Mouse (Mus musculus) small intestine, adult 2 months (tissue): ENCODE results near the gene Cdh13. TPM values are rescaled to one million over a fixed set of nuclear protein-coding genes. Genes with fewer than 3 reads are reported as not detected.

ENCODE experiments used
- H3K27ac ChIP-seq: fragments of 200-500 bp; 2 replicates; pipeline ENCODE4 v1.5.1; 2012; ENCODE audit warnings: low read depth, low read length, control low read depth, inconsistent platforms; ENCODE audit not compliant: insufficient read depth
- H3K27me3 ChIP-seq: fragments of 200-500 bp; 2 replicates; pipeline ENCODE4 v1.6.1; 2012; ENCODE audit warnings: mild to moderate bottlenecking, moderate library complexity, low read length, inconsistent platforms; ENCODE audit not compliant: control insufficient read depth, insufficient read depth
- H3K36me3 ChIP-seq: fragments of 200-500 bp; 2 replicates; pipeline ENCODE4 v1.6.1; 2012; ENCODE audit warnings: mild to moderate bottlenecking, low read length, control low read depth, inconsistent platforms; ENCODE audit not compliant: control insufficient read depth, insufficient read depth
- H3K4me1 ChIP-seq: fragments of 200-500 bp; 2 replicates; pipeline ENCODE4 v1.6.1; 2012; ENCODE audit warnings: low read length, inconsistent platforms, mixed read lengths; ENCODE audit not compliant: control insufficient read depth, insufficient read depth, insufficient read length
- H3K4me3 ChIP-seq: fragments of 200-500 bp; 2 replicates; pipeline ENCODE4 v1.5.1; 2012; ENCODE audit warnings: low read depth, mild to moderate bottlenecking, control low read depth, inconsistent platforms, low read length, moderate library complexity
- CTCF ChIP-seq: fragments of 200-500 bp; IDR thresholded peaks from 2 replicates; pipeline ENCODE4 v1.5.1; 2012; ENCODE audit warnings: low read depth, mild to moderate bottlenecking, control low read depth, inconsistent platforms, low read length, moderate library complexity, mixed read lengths; ENCODE audit not compliant: insufficient replicate concordance, insufficient read length; ENCODE audit errors: extremely low read depth
- POLR2A ChIP-seq: fragments of 200-500 bp; IDR thresholded peaks from 2 replicates; pipeline ENCODE4 v1.6.1; 2012; ENCODE audit warnings: low read depth, mild to moderate bottlenecking, control low read depth, inconsistent platforms, low read length, moderate library complexity
- WGBS: fragments of 180-500 bp; shearing (Covaris S2); methylation state at CpG from one replicate; pipeline ENCODE4 v1.1.7; 2018; 5-methylcytosine and 5-hydroxymethylcytosine counted together
- polyA plus RNA-seq: library from polyadenylated mRNA; depleted of rRNA; stranded (reverse); fragments of >200 nt; gene quantifications from 2 replicates; pipeline ENCODE4 v1.2.3, GENCODE M21; 2012

The Cdh13 gene
- polyA plus RNA-seq, 1 experiment = 4.6 TPM

GRCm38 (mm10) chr8:118565887-118566747 is 282.6 kb downstream of the Cdh13 start:
- H3K4me3 ChIP-seq = no peak overlapping the region
- H3K36me3 ChIP-seq = no peaks in the 10 kb centered on the region
- no peaks in the 10 kb centered on the region for H3K27me3 ChIP-seq
- WGBS = 61% methylated on average over 6 of the region's 6 CpGs
- no peaks in the 10 kb centered on the region for H3K4me1 ChIP-seq
- TF ChIP-seq CTCF (no peak), POLR2A (no peak)
- no peak overlapping the region for H3K27ac ChIP-seq

GRCm38 (mm10) chr8:118569366-118569765 is 285.8 kb downstream of the Cdh13 start:
- TF ChIP-seq POLR2A (no peak), CTCF (no peak)
- 76% methylated on average over 8 of the region's 8 CpGs for WGBS
- no peaks in the 10 kb centered on the region for H3K36me3 ChIP-seq
- no peak overlapping the region for H3K4me3 ChIP-seq
- H3K27ac ChIP-seq = no peak overlapping the region
- H3K27me3 ChIP-seq = no peaks in the 10 kb centered on the region
- no peaks in the 10 kb centered on the region for H3K4me1 ChIP-seq

- Histone ChIP-seq H3K27ac (no peak overlapping the region), H3K27me3 (no peaks in the 10 kb centered on the region), H3K4me3 (no peak overlapping the region), H3K4me1 (no peaks in the 10 kb centered on the region), H3K36me3 (no peaks in the 10 kb centered on the region)
- WGBS = 73% methylated on average over 1 of the region's 1 CpGs
- TF ChIP-seq CTCF = no peak
- TF ChIP-seq POLR2A = no peak
Measured at GRCm38 (mm10) chr8:118581256-118581655, 297.7 kb downstream of the Cdh13 start.

- Histone ChIP-seq H3K4me1 (no peaks in the 10 kb centered on the region), H3K36me3 (no peaks in the 10 kb centered on the region), H3K4me3 (no peak overlapping the region), H3K27me3 (no peaks in the 10 kb centered on the region), H3K27ac (no peak overlapping the region)
- TF ChIP-seq CTCF = no peak
- TF ChIP-seq POLR2A = no peak
- 92% methylated on average over 8 of the region's 8 CpGs for WGBS
Measured at GRCm38 (mm10) chr8:118582185-118582584, 298.7 kb downstream of the Cdh13 start.

- TF ChIP-seq POLR2A (no peak), CTCF (no peak)
Measured at GRCm38 (mm10) chr8:118587981-118588380, 304.4 kb downstream of the Cdh13 start.

GRCm38 (mm10) chr8:118596816-118597215 is 313.3 kb downstream of the Cdh13 start:
- TF ChIP-seq CTCF (no peak), POLR2A (no peak)
- Histone ChIP-seq H3K36me3 (no peaks in the 10 kb centered on the region), H3K4me3 (no peak overlapping the region), H3K27ac (no peak overlapping the region), H3K27me3 (no peaks in the 10 kb centered on the region), H3K4me1 (no peaks in the 10 kb centered on the region)
- WGBS = 74% methylated on average over 8 of the region's 8 CpGs

More at GRCm38 (mm10) chr8:118587981-118588380, 304.4 kb downstream of the Cdh13 start:
- WGBS = 71% methylated on average over 5 of the region's 5 CpGs
- Histone ChIP-seq H3K27me3 (no peaks in the 10 kb centered on the region), H3K4me1 (no peaks in the 10 kb centered on the region), H3K4me3 (no peak overlapping the region), H3K27ac (no peak overlapping the region), H3K36me3 (no peaks in the 10 kb centered on the region)

GRCm38 (mm10) chr8:118601376-118601775 is 317.8 kb downstream of the Cdh13 start:
- 83% methylated on average over 8 of the region's 8 CpGs for WGBS
- TF ChIP-seq POLR2A (no peak), CTCF (no peak)
- Histone ChIP-seq H3K27ac (no peak overlapping the region), H3K36me3 (no peaks in the 10 kb centered on the region), H3K4me1 (no peaks in the 10 kb centered on the region), H3K4me3 (no peak overlapping the region), H3K27me3 (no peaks in the 10 kb centered on the region)
